Mouse (Mus musculus): ENCODE measurements around the gene Rbfox3. TPM values are rescaled to one million over a fixed set of nuclear protein-coding genes. Genes with fewer than 3 reads are reported as not detected.

The Rbfox3 gene
- polyA plus RNA-seq, 1 experiment from 2014 or later, result 51.1 TPM

DNA sequence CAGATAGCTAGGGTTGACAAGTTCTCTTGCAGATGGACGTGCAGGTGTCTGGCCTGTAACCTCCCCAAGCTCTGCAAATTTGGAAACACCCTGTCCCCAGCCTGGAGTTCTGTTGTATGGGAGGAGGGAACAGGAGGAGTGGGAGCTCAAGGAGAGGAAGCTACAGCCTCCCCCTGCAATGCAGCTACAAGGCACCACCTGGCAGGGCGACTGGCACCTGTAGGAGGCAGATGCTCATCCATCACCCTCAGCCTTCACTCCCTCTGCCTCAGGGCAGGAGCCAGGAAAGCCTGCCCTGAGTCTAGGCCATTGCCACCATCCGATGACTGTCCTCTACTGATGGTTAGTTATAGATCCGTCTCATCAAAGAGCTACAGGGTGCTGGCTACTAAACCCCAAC lies 226.7 kb downstream of the Rbfox3 start:
- H3K4me2 ChIP-seq (replicated peaks), result no peak overlapping the region
- peaks cover 20% of the 10 kb centered on the region for H3K4me1 ChIP-seq
- 77% methylated on average over 4 of the region's 4 CpGs for WGBS
- H3K9me3 ChIP-seq, result no peaks in the 10 kb centered on the region
- H3K4me3 ChIP-seq, result no peak overlapping the region
- H3K36me3 ChIP-seq, result no peaks in the 10 kb centered on the region
- H3K27me3 ChIP-seq, result 0 out of 2 replicates have a peak, but pooled peaks cover 3% of the 10 kb centered on the region
- H3K27ac ChIP-seq (replicated peaks), result no peak overlapping the region
- no peak for ATAC-seq (replicated peaks)
- no peak overlapping the region for H3K9ac ChIP-seq (replicated peaks)

DNA sequence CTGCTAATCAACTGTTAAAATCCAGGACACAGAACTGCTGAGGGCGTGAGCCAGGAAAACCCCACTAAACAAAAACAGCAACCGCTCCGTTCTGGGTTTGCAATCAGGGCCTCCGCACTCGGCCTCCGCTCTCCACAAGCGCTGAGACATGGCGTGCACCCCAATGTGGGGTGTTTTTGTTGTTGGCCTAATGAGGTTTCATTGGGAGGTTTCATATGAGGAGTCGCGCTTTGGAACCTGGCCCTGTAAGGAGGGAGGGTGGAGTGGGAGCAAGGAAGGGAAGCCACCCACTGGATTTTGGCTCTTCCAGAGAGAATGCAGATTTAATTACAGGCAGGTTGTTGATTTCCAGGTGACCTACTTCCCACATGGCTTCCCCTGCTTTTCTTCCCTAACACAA lies 230.7 kb downstream of the Rbfox3 start:
- no peak overlapping the region for H3K9ac ChIP-seq (replicated peaks)
- H3K4me1 ChIP-seq, result peaks cover 24% of the 10 kb centered on the region
- no peaks in the 10 kb centered on the region for H3K9me3 ChIP-seq
- H3K36me3 ChIP-seq, result no peaks in the 10 kb centered on the region
- H3K27ac ChIP-seq (replicated peaks), result no peak overlapping the region
- WGBS, result 49% methylated on average over 10 of the region's 10 CpGs
- no peak overlapping the region for H3K4me2 ChIP-seq (replicated peaks)
- no peaks in the 10 kb centered on the region for H3K27me3 ChIP-seq
- no peak overlapping the region for H3K4me3 ChIP-seq
- no peak for ATAC-seq (replicated peaks)

DNA sequence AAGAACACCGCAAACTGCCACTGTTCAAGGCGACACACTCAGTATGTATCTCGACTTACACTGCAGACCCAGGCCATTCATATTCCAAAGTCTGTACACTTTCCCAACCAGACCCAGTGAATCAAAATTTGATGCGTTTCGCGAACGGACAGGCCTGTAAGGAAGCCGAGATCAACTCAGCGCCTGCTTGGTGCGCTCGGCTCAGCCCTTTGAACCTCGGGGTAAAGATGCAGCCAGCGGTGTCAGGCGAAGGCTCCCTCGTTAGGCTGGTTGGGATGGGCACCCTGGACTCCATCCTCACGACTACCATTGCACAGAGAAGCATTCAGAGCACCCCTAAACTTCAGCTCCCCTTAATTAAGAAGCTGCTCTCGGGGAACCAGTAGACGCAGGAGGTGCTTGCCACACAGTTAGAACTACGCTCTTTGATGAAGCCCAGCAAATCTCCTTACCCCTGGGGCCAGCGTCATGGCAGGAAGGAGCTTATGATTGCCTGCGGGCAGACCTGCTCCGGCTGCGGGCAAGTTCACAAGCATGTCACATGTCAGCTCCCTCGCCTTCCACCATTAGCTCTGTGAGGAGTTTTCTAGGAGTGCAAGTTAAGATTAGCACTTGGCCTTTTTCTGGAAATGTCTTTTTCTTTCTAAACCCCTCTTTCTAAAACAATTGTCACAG lies 231.5 kb downstream of the Rbfox3 start:
- no peak overlapping the region for H3K27ac ChIP-seq (replicated peaks)
- no peak overlapping the region for H3K9ac ChIP-seq (replicated peaks)
- H3K4me2 ChIP-seq (replicated peaks), result no peak overlapping the region
- no peaks in the 10 kb centered on the region for H3K27me3 ChIP-seq
- no peaks in the 10 kb centered on the region for H3K9me3 ChIP-seq
- 58% methylated on average over 24 of the region's 24 CpGs for WGBS
- no peaks in the 10 kb centered on the region for H3K36me3 ChIP-seq
- no peak overlapping the region for H3K4me3 ChIP-seq
- ATAC-seq (replicated peaks), result no peak
- peaks cover 18% of the 10 kb centered on the region for H3K4me1 ChIP-seq

DNA sequence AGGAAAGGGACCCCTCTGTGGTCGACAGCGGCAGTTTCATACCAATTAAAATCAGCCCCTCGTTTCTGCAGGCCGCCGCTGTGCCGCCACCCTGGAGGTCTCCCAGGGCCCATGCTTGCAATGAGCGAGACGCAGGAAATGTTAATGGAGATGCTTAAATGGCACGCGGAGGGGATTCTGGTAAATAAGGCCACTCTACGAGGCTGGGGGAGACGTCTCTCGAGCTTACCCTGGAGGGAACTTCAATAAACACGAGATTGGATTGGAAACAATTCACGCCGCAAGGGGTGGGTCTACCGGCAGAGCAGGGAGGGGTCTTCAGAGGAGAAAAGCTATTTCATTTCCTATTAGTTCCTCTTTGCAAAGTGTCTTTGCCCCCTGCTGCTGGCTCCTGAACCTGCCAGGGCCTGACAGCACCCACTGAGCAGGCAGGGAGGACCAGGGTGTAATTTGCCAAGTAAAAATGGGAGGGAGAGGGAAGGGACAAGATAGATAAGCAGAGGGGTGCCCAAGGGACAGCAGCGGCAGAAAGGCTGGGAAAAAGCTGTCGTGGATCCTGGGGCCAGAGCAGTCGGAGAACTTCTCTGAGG lies 232.8 kb downstream of the Rbfox3 start:
- Histone ChIP-seq H3K4me1 (peaks cover 18% of the 10 kb centered on the region), H3K4me2 (replicated peaks) (no peak overlapping the region), H3K4me3 (no peak overlapping the region), H3K36me3 (no peaks in the 10 kb centered on the region), H3K27me3 (no peaks in the 10 kb centered on the region), H3K9ac (replicated peaks) (no peak overlapping the region), H3K27ac (replicated peaks) (no peak overlapping the region), H3K9me3 (no peaks in the 10 kb centered on the region)
- ATAC-seq (replicated peaks), result no peak
- 15% methylated on average over 20 of the region's 20 CpGs for WGBS

DNA sequence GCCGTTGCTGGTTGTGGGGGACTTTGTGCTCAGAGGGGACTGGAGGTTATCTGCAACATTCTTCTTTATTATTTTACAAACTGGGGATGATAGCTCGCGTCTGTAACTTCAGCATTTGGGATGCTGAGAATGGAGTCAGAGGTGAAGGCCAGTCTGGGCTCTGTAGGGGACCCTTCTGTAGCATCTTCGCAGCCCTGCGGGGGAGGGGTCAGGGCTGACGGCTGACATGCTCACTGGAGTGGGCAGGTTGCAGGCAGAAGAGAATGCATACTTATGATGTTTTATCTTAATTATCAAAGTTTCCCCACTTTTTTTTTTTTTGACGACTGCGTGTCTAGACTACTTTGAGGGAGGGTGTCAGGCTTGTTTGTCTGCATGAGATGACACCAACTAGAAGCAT lies 234.1 kb downstream of the Rbfox3 start:
- no peak overlapping the region for H3K9ac ChIP-seq (replicated peaks)
- no peak for ATAC-seq (replicated peaks)
- no peaks in the 10 kb centered on the region for H3K9me3 ChIP-seq
- H3K36me3 ChIP-seq, result no peaks in the 10 kb centered on the region
- H3K4me3 ChIP-seq, result no peak overlapping the region
- peaks cover 18% of the 10 kb centered on the region for H3K4me1 ChIP-seq
- WGBS, result 72% methylated on average over 8 of the region's 8 CpGs
- no peaks in the 10 kb centered on the region for H3K27me3 ChIP-seq
- no peak overlapping the region for H3K27ac ChIP-seq (replicated peaks)
- H3K4me2 ChIP-seq (replicated peaks), result no peak overlapping the region

DNA sequence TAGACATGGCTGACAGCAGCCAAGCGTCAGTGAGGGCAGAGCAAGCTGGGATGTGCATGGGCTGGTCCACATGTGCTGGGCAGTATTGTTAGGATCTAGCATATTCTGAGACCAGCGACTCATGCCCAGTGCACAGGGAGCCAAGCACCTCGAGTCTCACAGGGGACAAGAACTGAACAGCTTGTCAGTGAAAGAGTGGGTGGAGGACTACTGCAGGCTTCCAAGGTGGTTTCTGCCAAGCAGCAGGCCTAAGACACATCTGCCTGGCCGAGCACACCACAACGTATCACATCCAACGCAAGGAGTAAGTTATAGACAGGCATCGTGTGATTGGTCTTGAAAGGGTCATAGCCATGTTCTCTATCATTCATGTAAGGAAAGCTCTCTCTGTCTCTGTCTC lies 235.0 kb downstream of the Rbfox3 start:
- Histone ChIP-seq H3K27ac (replicated peaks) (no peak overlapping the region), H3K27me3 (no peaks in the 10 kb centered on the region), H3K9me3 (no peaks in the 10 kb centered on the region), H3K9ac (replicated peaks) (no peak overlapping the region), H3K4me3 (no peak overlapping the region), H3K4me1 (peaks cover 18% of the 10 kb centered on the region), H3K36me3 (no peaks in the 10 kb centered on the region), H3K4me2 (replicated peaks) (no peak overlapping the region)
- 79% methylated on average over 7 of the region's 7 CpGs for WGBS
- no peak for ATAC-seq (replicated peaks)

DNA sequence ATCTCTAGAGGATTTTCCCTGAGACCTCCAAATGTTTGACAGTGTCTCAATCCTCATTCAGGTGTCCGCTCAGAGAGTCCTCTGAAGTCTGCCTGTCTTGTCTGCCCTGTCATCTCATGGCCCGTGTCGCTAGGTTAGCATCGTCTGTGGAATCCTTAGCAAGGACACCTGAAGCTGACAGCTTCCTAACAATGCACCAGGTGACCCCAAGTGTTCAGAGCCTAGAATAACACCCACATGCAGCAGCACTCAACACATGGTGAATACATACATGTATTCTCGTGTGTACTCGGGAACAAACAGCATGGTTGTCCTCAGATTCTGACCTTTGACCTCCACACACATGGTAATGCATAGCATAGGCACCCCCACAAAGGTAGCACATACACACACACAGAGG lies 239.4 kb downstream of the Rbfox3 start:
- Histone ChIP-seq H3K27ac (replicated peaks) (no peak overlapping the region), H3K4me2 (replicated peaks) (no peak overlapping the region), H3K9me3 (no peaks in the 10 kb centered on the region), H3K36me3 (no peaks in the 10 kb centered on the region), H3K9ac (replicated peaks) (no peak overlapping the region), H3K27me3 (no peaks in the 10 kb centered on the region), H3K4me3 (no peak overlapping the region), H3K4me1 (peaks cover 5% of the 10 kb centered on the region)
- 77% methylated on average over 6 of the region's 6 CpGs for WGBS
- no peak for ATAC-seq (replicated peaks)

DNA sequence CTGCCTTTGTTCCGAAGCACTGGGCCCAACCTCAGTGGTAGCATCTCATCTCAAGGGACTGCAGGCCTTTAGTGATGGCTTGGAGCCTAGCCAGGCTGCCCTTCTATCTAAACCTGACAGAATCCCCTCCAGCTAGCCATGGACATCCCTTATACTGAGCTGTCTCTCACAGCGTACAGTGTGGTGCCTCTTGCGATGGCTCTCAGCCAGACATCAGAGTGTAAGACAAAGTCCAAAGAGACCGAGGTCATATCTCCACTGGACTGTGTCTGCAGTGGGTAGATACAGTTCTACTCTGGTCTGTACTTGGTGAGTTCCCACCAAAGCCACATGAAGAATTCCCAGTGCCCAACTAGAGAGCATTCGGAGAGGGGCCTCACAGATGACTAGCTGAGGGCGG lies 240.2 kb downstream of the Rbfox3 start:
- no peak overlapping the region for H3K4me2 ChIP-seq (replicated peaks)
- no peaks in the 10 kb centered on the region for H3K36me3 ChIP-seq
- no peak overlapping the region for H3K4me3 ChIP-seq
- 83% methylated on average over 6 of the region's 6 CpGs for WGBS
- peaks cover 5% of the 10 kb centered on the region for H3K4me1 ChIP-seq
- ATAC-seq (replicated peaks), result no peak
- H3K27me3 ChIP-seq, result no peaks in the 10 kb centered on the region
- no peak overlapping the region for H3K9ac ChIP-seq (replicated peaks)
- H3K9me3 ChIP-seq, result no peaks in the 10 kb centered on the region
- no peak overlapping the region for H3K27ac ChIP-seq (replicated peaks)

DNA sequence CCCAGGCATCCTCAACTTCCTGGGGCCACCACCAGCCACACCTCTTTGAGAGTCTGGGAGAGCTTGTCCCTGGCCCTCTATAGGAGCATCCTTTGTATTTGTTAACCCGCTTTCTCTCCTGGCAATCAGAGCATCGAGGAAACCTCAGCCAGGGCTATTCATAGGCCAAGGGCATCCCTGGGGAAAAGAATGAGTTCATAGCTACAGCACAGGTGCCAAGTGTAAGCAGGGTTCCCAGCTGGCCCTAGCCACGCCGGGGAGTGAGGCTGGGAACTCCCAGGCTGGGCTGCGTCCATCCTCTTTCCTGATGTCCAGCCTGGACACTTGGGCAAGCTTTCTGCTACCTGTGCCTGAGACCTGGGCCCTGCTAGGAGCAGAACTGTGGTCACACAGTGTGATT lies 241.6 kb downstream of the Rbfox3 start:
- Histone ChIP-seq H3K27me3 (no peaks in the 10 kb centered on the region), H3K4me1 (peaks cover 5% of the 10 kb centered on the region), H3K9me3 (no peaks in the 10 kb centered on the region), H3K4me3 (no peak overlapping the region), H3K4me2 (replicated peaks) (no peak overlapping the region), H3K36me3 (no peaks in the 10 kb centered on the region), H3K9ac (replicated peaks) (no peak overlapping the region), H3K27ac (replicated peaks) (no peak overlapping the region)
- no peak for ATAC-seq (replicated peaks)
- 49% methylated on average over 5 of the region's 5 CpGs for WGBS

DNA sequence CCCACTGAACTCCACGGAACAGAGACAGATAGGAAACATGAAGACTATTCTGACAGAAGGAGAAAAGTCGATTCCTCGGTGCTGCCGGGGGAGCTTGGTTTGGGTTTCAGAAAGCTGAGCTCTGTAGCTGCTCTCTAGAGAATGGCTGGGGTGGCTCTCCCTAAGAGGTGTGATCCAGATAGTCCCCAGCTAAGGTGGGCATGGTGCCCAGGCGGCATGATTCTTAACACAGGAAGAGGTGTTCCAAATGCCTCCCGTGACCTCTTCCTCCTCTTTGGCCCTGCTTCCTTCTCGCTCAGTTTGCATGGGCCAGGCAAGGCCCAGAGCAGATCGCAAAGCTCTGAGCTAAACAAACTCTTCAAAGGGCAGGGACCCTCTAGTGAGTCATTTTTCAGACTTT lies 243.0 kb downstream of the Rbfox3 start:
- peaks cover 5% of the 10 kb centered on the region for H3K4me1 ChIP-seq
- WGBS, result 86% methylated on average over 8 of the region's 8 CpGs

DNA sequence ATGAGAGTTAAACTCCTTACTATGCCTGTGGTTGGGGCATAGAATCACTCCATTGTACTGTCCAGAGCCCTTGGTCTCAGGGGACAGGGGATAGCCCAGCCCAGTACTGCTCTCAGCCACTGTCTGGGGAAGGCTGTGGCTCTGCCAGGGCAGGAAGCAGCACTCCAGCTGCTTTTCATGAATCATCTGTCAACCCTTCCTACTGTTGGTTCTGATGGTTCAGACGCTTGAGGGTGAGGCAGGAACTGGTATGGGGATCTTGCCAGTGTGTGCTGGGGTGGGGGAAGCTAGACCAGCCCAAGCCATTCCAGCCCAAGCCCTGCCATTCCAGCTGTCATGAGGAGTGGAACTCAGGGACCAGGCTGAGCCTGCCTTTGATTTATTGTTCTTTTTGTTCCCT lies 243.5 kb downstream of the Rbfox3 start:
- H3K36me3 ChIP-seq, result no peaks in the 10 kb centered on the region
- H3K9ac ChIP-seq (replicated peaks), result no peak overlapping the region
- 67% methylated on average over 1 of the region's 1 CpGs for WGBS
- no peak overlapping the region for H3K27ac ChIP-seq (replicated peaks)
- ATAC-seq (replicated peaks), result no peak
- H3K4me3 ChIP-seq, result no peak overlapping the region
- H3K27me3 ChIP-seq, result no peaks in the 10 kb centered on the region
- H3K4me1 ChIP-seq, result peaks cover 5% of the 10 kb centered on the region
- no peaks in the 10 kb centered on the region for H3K9me3 ChIP-seq
- no peak overlapping the region for H3K4me2 ChIP-seq (replicated peaks)

More for the DNA sequence above, 243.0 kb downstream of the Rbfox3 start:
- Histone ChIP-seq H3K9me3 (no peaks in the 10 kb centered on the region), H3K27ac (replicated peaks) (no peak overlapping the region), H3K27me3 (no peaks in the 10 kb centered on the region), H3K9ac (replicated peaks) (no peak overlapping the region), H3K4me3 (no peak overlapping the region), H3K4me2 (replicated peaks) (no peak overlapping the region), H3K36me3 (no peaks in the 10 kb centered on the region)
- ATAC-seq (replicated peaks), result no peak

DNA sequence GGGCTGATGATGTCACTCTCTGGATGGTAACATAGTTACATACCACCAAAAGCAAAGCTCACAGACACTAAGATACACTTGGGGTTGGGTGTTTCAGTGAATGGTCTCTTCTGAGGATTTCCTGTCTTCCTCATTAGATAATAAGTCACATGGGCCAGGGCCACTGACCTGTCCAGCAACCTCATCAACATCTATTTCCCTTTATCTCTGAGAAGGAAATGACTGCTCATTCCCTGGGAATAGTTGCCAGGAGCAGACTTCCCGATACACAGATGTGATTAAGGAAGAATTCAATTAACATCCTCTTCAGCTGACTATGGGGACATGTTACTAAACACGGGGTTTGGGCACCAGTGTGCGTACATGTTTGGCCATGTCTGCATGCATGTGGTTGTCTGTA lies 245.2 kb downstream of the Rbfox3 start:
- H3K9me3 ChIP-seq, result no peaks in the 10 kb centered on the region
- 79% methylated on average over 3 of the region's 3 CpGs for WGBS
- ATAC-seq (replicated peaks), result no peak

DNA sequence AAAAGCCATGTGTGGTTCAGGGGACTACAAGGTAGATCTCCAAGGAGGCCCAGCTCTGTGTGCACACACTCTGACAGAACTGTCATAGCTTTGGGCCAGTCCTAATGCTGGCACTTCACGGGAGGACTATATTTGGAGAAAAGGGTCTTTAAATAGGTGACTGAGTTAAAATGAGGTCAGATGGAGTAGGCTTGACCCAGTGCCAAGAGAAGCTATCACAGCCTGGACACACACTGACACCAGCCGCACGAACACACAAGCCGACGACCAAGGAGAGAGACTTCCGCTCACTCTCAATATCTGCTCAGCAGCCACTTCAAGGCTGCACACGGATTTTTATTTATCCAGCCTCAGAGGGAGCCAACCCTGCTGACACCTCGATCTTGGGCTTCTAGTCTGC lies 248.1 kb downstream of the Rbfox3 start:
- no peak overlapping the region for H3K9ac ChIP-seq (replicated peaks)
- no peak for ATAC-seq (replicated peaks)
- 68% methylated on average over 8 of the region's 8 CpGs for WGBS
- no peak overlapping the region for H3K4me3 ChIP-seq
- H3K36me3 ChIP-seq, result no peaks in the 10 kb centered on the region
- H3K27me3 ChIP-seq, result no peaks in the 10 kb centered on the region
- 0 out of 2 replicates have a peak, but pooled peaks cover 7% of the 10 kb centered on the region for H3K4me1 ChIP-seq
- H3K27ac ChIP-seq (replicated peaks), result no peak overlapping the region
- H3K4me2 ChIP-seq (replicated peaks), result no peak overlapping the region
- H3K9me3 ChIP-seq, result no peaks in the 10 kb centered on the region

More for the DNA sequence above, 245.2 kb downstream of the Rbfox3 start:
- Histone ChIP-seq H3K27me3 (no peaks in the 10 kb centered on the region), H3K4me3 (no peak overlapping the region), H3K9ac (replicated peaks) (no peak overlapping the region), H3K36me3 (no peaks in the 10 kb centered on the region), H3K27ac (replicated peaks) (no peak overlapping the region), H3K4me1 (peaks cover 10% of the 10 kb centered on the region), H3K4me2 (replicated peaks) (no peak overlapping the region)
